Mouse (Mus musculus): Measurements from ENCODE around the gene Glb1l. TPM values are rescaled to one million over a fixed set of nuclear protein-coding genes. Genes with fewer than 3 reads are reported as not detected.
A peak's percentile ranks its signal among the peaks of the same experiment; 100 is the strongest.

Glb1l gene
- polyA plus RNA-seq, 1 experiment from 2014 or later, result 11.9 TPM

- H3K9me3 ChIP-seq, result no peaks in the 10 kb centered on the region
- peaks cover 43% of the 10 kb centered on the region for H3K4me1 ChIP-seq (replicated peaks)
- peak overlapping the region; percentile 27; the same call in 1 of the 2 replicates for H3K9ac ChIP-seq
- peak; percentile 49 for ATAC-seq
- 47% methylated on average over 2 of the region's 2 CpGs for WGBS
- peak overlapping the region; percentile 82 for H3K27ac ChIP-seq
- H3K27me3 ChIP-seq (replicated peaks), result peaks cover 9% of the 10 kb centered on the region
- peak overlapping the region; percentile 36 for H3K4me2 ChIP-seq (replicated peaks)
- H3K4me3 ChIP-seq (replicated peaks), result no peak overlapping the region
- H3K36me3 ChIP-seq, result peaks cover 12% of the 10 kb centered on the region; the same call in 1 of the 2 replicates
Measured at GRCm38 (mm10) chr1:75214442-75214841, 3.8 kb upstream of the Glb1l start.

GRCm38 (mm10) chr1:75213096-75213495 is 2.5 kb upstream of the Glb1l start:
- no peak for ATAC-seq
- H3K4me1 ChIP-seq (replicated peaks), result peaks cover 37% of the 10 kb centered on the region
- H3K27ac ChIP-seq, result no peak overlapping the region
- no peak overlapping the region for H3K4me3 ChIP-seq (replicated peaks)
- H3K36me3 ChIP-seq, result peaks cover 12% of the 10 kb centered on the region; the same call in 1 of the 2 replicates
- no peak overlapping the region for H3K9ac ChIP-seq
- peak overlapping the region; percentile 20; the same call in 1 of the 2 replicates for H3K4me2 ChIP-seq (replicated peaks)
- 78% methylated on average over 7 of the region's 7 CpGs for WGBS
- no peaks in the 10 kb centered on the region for H3K9me3 ChIP-seq
- no peaks in the 10 kb centered on the region; the same call in 1 of the 2 replicates for H3K27me3 ChIP-seq (replicated peaks)

- Histone ChIP-seq H3K9ac (no peak overlapping the region), H3K27me3 (replicated peaks) (no peaks in the 10 kb centered on the region; the same call in 1 of the 2 replicates), H3K4me3 (replicated peaks) (no peak overlapping the region), H3K9me3 (no peaks in the 10 kb centered on the region), H3K27ac (no peak overlapping the region), H3K4me2 (replicated peaks) (peak overlapping the region; percentile 20; the same call in 1 of the 2 replicates), H3K4me1 (replicated peaks) (peaks cover 37% of the 10 kb centered on the region), H3K36me3 (peaks cover 12% of the 10 kb centered on the region; the same call in 1 of the 2 replicates)
- ATAC-seq, result no peak
- WGBS, result 73% methylated on average over 4 of the region's 4 CpGs
Measured at GRCm38 (mm10) chr1:75212542-75212941, 1.9 kb upstream of the Glb1l start.

- Histone ChIP-seq H3K27me3 (replicated peaks) (no peaks in the 10 kb centered on the region), H3K9me3 (no peaks in the 10 kb centered on the region), H3K4me2 (replicated peaks) (peak overlapping the region; percentile 85), H3K9ac (peak overlapping the region; percentile 94), H3K4me3 (replicated peaks) (peak overlapping the region; percentile 86), H3K4me1 (replicated peaks) (peaks cover 35% of the 10 kb centered on the region), H3K36me3 (peaks cover 12% of the 10 kb centered on the region; the same call in 1 of the 2 replicates), H3K27ac (peak overlapping the region; percentile 63)
- 11% methylated on average over 17 of the region's 17 CpGs for WGBS
- ATAC-seq, result no peak
Measured at GRCm38 (mm10) chr1:75211141-75211708, 612 bp upstream of the Glb1l start.

- H3K4me3 ChIP-seq (replicated peaks), result peak overlapping the region; percentile 35
- peaks cover 6% of the 10 kb centered on the region; the same call in 1 of the 2 replicates for H3K36me3 ChIP-seq
- 8% methylated on average over 34 of the region's 34 CpGs for WGBS
- peak overlapping the region; percentile 65 for H3K4me2 ChIP-seq (replicated peaks)
- no peak for ATAC-seq
- H3K9ac ChIP-seq, result peak overlapping the region; percentile 52
- H3K27ac ChIP-seq, result no peak overlapping the region
- H3K27me3 ChIP-seq (replicated peaks), result no peaks in the 10 kb centered on the region
- H3K4me1 ChIP-seq (replicated peaks), result peaks cover 29% of the 10 kb centered on the region
- no peaks in the 10 kb centered on the region for H3K9me3 ChIP-seq
Measured at GRCm38 (mm10) chr1:75208967-75209678, 1.5 kb downstream of the Glb1l start.

- H3K9me3 ChIP-seq, result no peaks in the 10 kb centered on the region
- peaks cover 35% of the 10 kb centered on the region for H3K36me3 ChIP-seq
- ATAC-seq, result no peak
- no peak overlapping the region for H3K9ac ChIP-seq
- 86% methylated on average over 1 of the region's 1 CpGs for WGBS
- H3K4me1 ChIP-seq (replicated peaks), result no peaks in the 10 kb centered on the region
- no peak overlapping the region for H3K4me2 ChIP-seq (replicated peaks)
- no peak overlapping the region for H3K27ac ChIP-seq
- no peaks in the 10 kb centered on the region for H3K27me3 ChIP-seq (replicated peaks)
- no peak overlapping the region for H3K4me3 ChIP-seq (replicated peaks)
Measured at GRCm38 (mm10) chr1:75201236-75201635, 9.4 kb downstream of the Glb1l start.

- Histone ChIP-seq H3K9me3 (no peaks in the 10 kb centered on the region), H3K4me1 (replicated peaks) (peaks cover 12% of the 10 kb centered on the region; the same call in 1 of the 2 replicates), H3K36me3 (peaks cover 19% of the 10 kb centered on the region), H3K9ac (peak overlapping the region; percentile 74), H3K4me2 (replicated peaks) (peak overlapping the region; percentile 84), H3K27me3 (replicated peaks) (no peaks in the 10 kb centered on the region), H3K4me3 (replicated peaks) (peak overlapping the region; percentile 77), H3K27ac (peak overlapping the region; percentile 90)
- peak; percentile 76 for ATAC-seq
- under 1% methylated on average over 19 of the region's 19 CpGs for WGBS
Measured at GRCm38 (mm10) chr1:75192452-75192851, 18.2 kb downstream of the Glb1l start.

- H3K9ac ChIP-seq, result peak within 1 kb of the TSS; percentile 83
- no peaks in the 10 kb centered on the region for H3K27me3 ChIP-seq (replicated peaks)
- peak within 1 kb of the TSS; percentile 77 for H3K4me3 ChIP-seq (replicated peaks)
- WGBS, result under 1% methylated on average over 56 of the region's 56 CpGs
- peak; percentile 99 for ATAC-seq
- H3K36me3 ChIP-seq, result peaks cover 18% of the 10 kb centered on the region
- H3K27ac ChIP-seq, result peak within 1 kb of the TSS; percentile 90
- no peaks in the 10 kb centered on the region for H3K9me3 ChIP-seq
- peak within 1 kb of the TSS; percentile 84 for H3K4me2 ChIP-seq (replicated peaks)
- peaks cover 12% of the 10 kb centered on the region; the same call in 1 of the 2 replicates for H3K4me1 ChIP-seq (replicated peaks)
Measured at GRCm38 (mm10) chr1:75191622-75192402, 18.8 kb downstream of the Glb1l start, which contains the start of the genes Ankzf1 and Atg9a. TSS of gene Ankzf1 (plus strand) at chr1:75192151. TSS of gene Atg9a (minus strand) at chr1:75192196.

- no peaks in the 10 kb centered on the region for H3K27me3 ChIP-seq (replicated peaks)
- 46% methylated on average over 5 of the region's 5 CpGs for WGBS
- H3K9me3 ChIP-seq, result no peaks in the 10 kb centered on the region
- peak overlapping the region; percentile 77 for H3K4me3 ChIP-seq (replicated peaks)
- peak overlapping the region; percentile 83 for H3K9ac ChIP-seq
- H3K36me3 ChIP-seq, result peaks cover 18% of the 10 kb centered on the region
- peaks cover 12% of the 10 kb centered on the region; the same call in 1 of the 2 replicates for H3K4me1 ChIP-seq (replicated peaks)
- H3K4me2 ChIP-seq (replicated peaks), result peak overlapping the region; percentile 84
- ATAC-seq, result no peak
- peak overlapping the region; percentile 89 for H3K27ac ChIP-seq
Measured at GRCm38 (mm10) chr1:75191258-75191621, 19.4 kb downstream of the Glb1l start.

- Histone ChIP-seq H3K27me3 (replicated peaks) (no peaks in the 10 kb centered on the region), H3K4me2 (replicated peaks) (peak overlapping the region; percentile 84), H3K4me1 (replicated peaks) (peaks cover 12% of the 10 kb centered on the region; the same call in 1 of the 2 replicates), H3K36me3 (peaks cover 20% of the 10 kb centered on the region), H3K4me3 (replicated peaks) (peak overlapping the region; percentile 77; the same call in 1 of the 2 replicates), H3K27ac (no peak overlapping the region), H3K9ac (peak overlapping the region; percentile 83; the same call in 1 of the 2 replicates), H3K9me3 (no peaks in the 10 kb centered on the region)
- no peak for ATAC-seq
- 33% methylated on average over 2 of the region's 2 CpGs for WGBS
Measured at GRCm38 (mm10) chr1:75190577-75190976, 20.0 kb downstream of the Glb1l start.

- 89% methylated on average over 2 of the region's 2 CpGs for WGBS
- H3K36me3 ChIP-seq, result peaks cover 35% of the 10 kb centered on the region
- no peak overlapping the region for H3K4me2 ChIP-seq (replicated peaks)
Measured at GRCm38 (mm10) chr1:75187914-75188483, 22.6 kb downstream of the Glb1l start.

More at GRCm38 (mm10) chr1:75187914-75188483, 22.6 kb downstream of the Glb1l start:
- Histone ChIP-seq H3K9ac (no peak overlapping the region), H3K4me3 (replicated peaks) (no peak overlapping the region), H3K27me3 (replicated peaks) (no peaks in the 10 kb centered on the region), H3K4me1 (replicated peaks) (peaks cover 12% of the 10 kb centered on the region; the same call in 1 of the 2 replicates), H3K9me3 (no peaks in the 10 kb centered on the region), H3K27ac (no peak overlapping the region)
- ATAC-seq, result no peak
